Mouse (Mus musculus): ENCODE measurements around the gene Setd1a. TPM values are rescaled to one million over a fixed set of nuclear protein-coding genes. Genes with fewer than 3 reads are reported as not detected.
"Not testable (repeated sequence)": the region's sequence is repeated elsewhere in the genome, so short reads cannot be mapped to it uniquely, and the experiment has no call there.

The Setd1a gene
- polyA plus RNA-seq, 1 experiment from 2014 or later = 32.6 TPM

DNA sequence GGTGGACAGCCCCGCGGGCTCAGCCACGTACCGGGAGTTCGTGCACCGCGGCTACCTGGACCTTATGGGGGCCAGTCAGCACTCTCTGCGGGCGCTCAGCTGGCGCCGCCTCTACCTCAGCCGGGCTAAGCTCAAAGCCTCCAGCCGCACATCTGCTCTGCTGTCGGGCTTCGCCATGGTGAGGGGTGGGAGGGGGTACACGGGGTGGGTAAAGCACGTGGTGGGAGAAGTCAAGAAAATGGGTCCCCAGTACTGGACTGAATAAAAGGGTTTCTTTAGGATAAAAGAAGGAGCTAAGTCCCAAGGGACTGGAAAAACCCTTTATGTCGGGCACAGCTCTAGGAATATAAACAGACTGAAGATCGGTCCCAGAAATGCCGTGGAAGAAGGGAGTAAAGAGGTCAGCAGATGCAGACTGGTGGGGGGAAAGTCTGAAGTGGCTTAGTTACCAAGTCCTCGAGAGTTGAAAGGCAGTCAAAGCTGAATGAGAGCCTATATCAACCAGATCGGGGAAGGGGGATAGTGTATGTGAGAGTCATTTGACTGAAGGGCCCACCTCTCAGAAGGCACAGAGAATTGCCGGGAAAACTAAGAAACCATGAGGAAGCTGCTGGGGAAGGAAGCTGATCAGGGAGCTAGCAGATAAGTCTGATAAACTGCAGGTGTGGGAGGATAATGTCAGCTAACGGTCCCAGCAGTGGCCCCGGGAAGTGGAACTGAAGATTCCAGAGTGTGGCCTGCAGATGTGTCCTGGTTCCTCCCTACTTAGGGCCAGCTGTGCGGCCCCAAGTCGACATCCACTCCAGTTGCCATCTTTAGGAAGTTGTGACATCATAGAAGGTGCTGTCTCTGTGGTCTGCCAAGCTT is 6.2 kb upstream of the Setd1a start:
- H3K27me3 ChIP-seq (ENCODE audit: control insufficient read depth, insufficient read depth, low read length) = no peaks in the 10 kb centered on the region
- H3K27ac ChIP-seq (ENCODE audit: low read depth, low read length) = peak overlapping the region; percentile 94
- no peaks in the 10 kb centered on the region for H3K9me3 ChIP-seq (ENCODE audit: control insufficient read depth, low read length)
- H3K9ac ChIP-seq (ENCODE audit: low read depth, low read length) = peak overlapping the region; percentile 69
- WGBS = 1% methylated on average over 27 of the region's 27 CpGs
- peak overlapping the region; percentile 47 for H3K4me3 ChIP-seq (ENCODE audit: low read length)
- H3K4me2 ChIP-seq (replicated peaks; ENCODE audit: low read depth, low read length) = peak overlapping the region; percentile 89
- peaks cover 16% of the 10 kb centered on the region for H3K4me1 ChIP-seq (ENCODE audit: control insufficient read depth, insufficient read depth, low read length)
- peaks cover 29% of the 10 kb centered on the region for H3K36me3 ChIP-seq (ENCODE audit: control insufficient read depth, insufficient read depth, low read length)
- peak; percentile 32 for ATAC-seq (ENCODE audit: low FRiP score, low TSS enrichment)

DNA sequence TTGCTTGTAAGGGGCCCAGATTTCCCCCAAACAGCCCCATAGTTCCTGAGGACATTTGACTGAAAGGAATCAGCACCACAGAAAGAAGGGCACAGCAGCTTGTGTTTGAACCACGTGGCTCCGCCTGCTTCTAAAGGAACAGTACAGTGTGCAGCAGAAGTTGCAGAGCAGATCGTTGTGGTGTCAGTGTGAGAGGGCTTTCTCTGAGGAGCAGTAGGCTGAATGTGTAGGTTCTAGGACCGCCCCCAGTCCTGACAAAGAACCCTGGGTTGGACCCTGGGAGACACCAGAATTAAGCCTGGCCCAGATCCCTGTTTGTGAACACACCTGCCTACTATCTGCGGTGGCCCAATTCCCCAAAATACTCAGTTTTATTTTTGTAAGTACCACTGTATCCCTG is 5.2 kb upstream of the Setd1a start:
- 67% methylated on average over 5 of the region's 5 CpGs for WGBS
- Histone ChIP-seq H3K9me3 (ENCODE audit: control insufficient read depth, low read length) (no peaks in the 10 kb centered on the region), H3K9ac (ENCODE audit: low read depth, low read length) (peak overlapping the region; percentile 69; the same call in 1 of the 2 replicates), H3K27me3 (ENCODE audit: control insufficient read depth, insufficient read depth, low read length) (no peaks in the 10 kb centered on the region), H3K4me1 (ENCODE audit: control insufficient read depth, insufficient read depth, low read length) (peaks cover 16% of the 10 kb centered on the region), H3K4me2 (replicated peaks; ENCODE audit: low read depth, low read length) (peak overlapping the region; percentile 89), H3K36me3 (ENCODE audit: control insufficient read depth, insufficient read depth, low read length) (peaks cover 19% of the 10 kb centered on the region), H3K27ac (ENCODE audit: low read depth, low read length) (no peak overlapping the region), H3K4me3 (ENCODE audit: low read length) (peak overlapping the region; percentile 47; the same call in 1 of the 2 replicates)
- no peak for ATAC-seq (ENCODE audit: low FRiP score, low TSS enrichment)

- no peaks in the 10 kb centered on the region for H3K9me3 ChIP-seq (ENCODE audit: control insufficient read depth, low read length)
- peaks cover 16% of the 10 kb centered on the region for H3K4me1 ChIP-seq (ENCODE audit: control insufficient read depth, insufficient read depth, low read length)
- no peak overlapping the region for H3K4me3 ChIP-seq (ENCODE audit: low read length)
- no peak overlapping the region for H3K27ac ChIP-seq (ENCODE audit: low read depth, low read length)
- 83% methylated on average over 3 of the region's 3 CpGs for WGBS
- no peak for ATAC-seq (ENCODE audit: low FRiP score, low TSS enrichment)
- H3K9ac ChIP-seq (ENCODE audit: low read depth, low read length) = no peak overlapping the region
- peaks cover 12% of the 10 kb centered on the region for H3K36me3 ChIP-seq (ENCODE audit: control insufficient read depth, insufficient read depth, low read length)
- no peak overlapping the region for H3K4me2 ChIP-seq (replicated peaks; ENCODE audit: low read depth, low read length)
- no peaks in the 10 kb centered on the region for H3K27me3 ChIP-seq (ENCODE audit: control insufficient read depth, insufficient read depth, low read length)
These were observed 4.4 kb upstream of the Setd1a start for GRCm38 (mm10) chr7:127772080-127772479.

GRCm38 (mm10) chr7:127772557-127772956 is 3.9 kb upstream of the Setd1a start:
- no peak overlapping the region for H3K27ac ChIP-seq (ENCODE audit: low read depth, low read length)
- WGBS = 90% methylated on average over 1 of the region's 1 CpGs

GRCm38 (mm10) chr7:127773664-127774384 is 2.6 kb upstream of the Setd1a start:
- Histone ChIP-seq H3K36me3 (ENCODE audit: control insufficient read depth, insufficient read depth, low read length) (peaks cover 6% of the 10 kb centered on the region; the same call in 1 of the 2 replicates), H3K9me3 (ENCODE audit: control insufficient read depth, low read length) (no peaks in the 10 kb centered on the region), H3K4me1 (ENCODE audit: control insufficient read depth, insufficient read depth, low read length) (peaks cover 21% of the 10 kb centered on the region), H3K27ac (ENCODE audit: low read depth, low read length) (no peak overlapping the region), H3K27me3 (ENCODE audit: control insufficient read depth, insufficient read depth, low read length) (no peaks in the 10 kb centered on the region), H3K4me2 (replicated peaks; ENCODE audit: low read depth, low read length) (no peak overlapping the region; the same call in 1 of the 2 replicates), H3K9ac (ENCODE audit: low read depth, low read length) (no peak overlapping the region), H3K4me3 (ENCODE audit: low read length) (no peak overlapping the region)
- 38% methylated on average over 9 of the region's 9 CpGs for WGBS
- ATAC-seq (ENCODE audit: low FRiP score, low TSS enrichment) = no peak

More at GRCm38 (mm10) chr7:127772557-127772956, 3.9 kb upstream of the Setd1a start:
- Histone ChIP-seq H3K4me2 (replicated peaks; ENCODE audit: low read depth, low read length) (no peak overlapping the region), H3K36me3 (ENCODE audit: control insufficient read depth, insufficient read depth, low read length) (peaks cover 7% of the 10 kb centered on the region), H3K4me1 (ENCODE audit: control insufficient read depth, insufficient read depth, low read length) (peaks cover 16% of the 10 kb centered on the region), H3K27me3 (ENCODE audit: control insufficient read depth, insufficient read depth, low read length) (no peaks in the 10 kb centered on the region), H3K4me3 (ENCODE audit: low read length) (no peak overlapping the region), H3K9me3 (ENCODE audit: control insufficient read depth, low read length) (no peaks in the 10 kb centered on the region), H3K9ac (ENCODE audit: low read depth, low read length) (no peak overlapping the region)
- no peak for ATAC-seq (ENCODE audit: low FRiP score, low TSS enrichment)

- H3K36me3 ChIP-seq (ENCODE audit: control insufficient read depth, insufficient read depth, low read length) = peaks cover 26% of the 10 kb centered on the region
- WGBS = 81% methylated on average over 7 of the region's 7 CpGs
- H3K9me3 ChIP-seq (ENCODE audit: control insufficient read depth, low read length); ATAC-seq (ENCODE audit: low FRiP score, low TSS enrichment); H3K27me3 ChIP-seq (ENCODE audit: control insufficient read depth, insufficient read depth, low read length): not testable (repeated sequence)
- peak overlapping the region; percentile 96 for H3K4me3 ChIP-seq (ENCODE audit: low read length)
- peak overlapping the region; percentile 95; the same call in 1 of the 2 replicates for H3K27ac ChIP-seq (ENCODE audit: low read depth, low read length)
- peak overlapping the region; percentile 82 for H3K4me2 ChIP-seq (replicated peaks; ENCODE audit: low read depth, low read length)
- peak overlapping the region; percentile 96 for H3K9ac ChIP-seq (ENCODE audit: low read depth, low read length)
- peaks cover 17% of the 10 kb centered on the region for H3K4me1 ChIP-seq (ENCODE audit: control insufficient read depth, insufficient read depth, low read length)
These were observed 633 bp upstream of the Setd1a start for GRCm38 (mm10) chr7:127775837-127776236.

- peaks cover 37% of the 10 kb centered on the region for H3K36me3 ChIP-seq (ENCODE audit: control insufficient read depth, insufficient read depth, low read length)
- under 1% methylated on average over 48 of the region's 70 CpGs for WGBS
- peak overlapping the region; percentile 82 for H3K4me2 ChIP-seq (replicated peaks; ENCODE audit: low read depth, low read length)
- H3K9ac ChIP-seq (ENCODE audit: low read depth, low read length) = peak overlapping the region; percentile 96
- no peaks in the 10 kb centered on the region for H3K27me3 ChIP-seq (ENCODE audit: control insufficient read depth, insufficient read depth, low read length)
- peak; percentile 91 for ATAC-seq (ENCODE audit: low FRiP score, low TSS enrichment)
- no peaks in the 10 kb centered on the region for H3K9me3 ChIP-seq (ENCODE audit: control insufficient read depth, low read length)
- peak overlapping the region; percentile 96 for H3K4me3 ChIP-seq (ENCODE audit: low read length)
- peak overlapping the region; percentile 95 for H3K27ac ChIP-seq (ENCODE audit: low read depth, low read length)
- H3K4me1 ChIP-seq (ENCODE audit: control insufficient read depth, insufficient read depth, low read length) = peaks cover 12% of the 10 kb centered on the region
These were observed 506 bp downstream of the Setd1a start for GRCm38 (mm10) chr7:127776878-127777473.

DNA sequence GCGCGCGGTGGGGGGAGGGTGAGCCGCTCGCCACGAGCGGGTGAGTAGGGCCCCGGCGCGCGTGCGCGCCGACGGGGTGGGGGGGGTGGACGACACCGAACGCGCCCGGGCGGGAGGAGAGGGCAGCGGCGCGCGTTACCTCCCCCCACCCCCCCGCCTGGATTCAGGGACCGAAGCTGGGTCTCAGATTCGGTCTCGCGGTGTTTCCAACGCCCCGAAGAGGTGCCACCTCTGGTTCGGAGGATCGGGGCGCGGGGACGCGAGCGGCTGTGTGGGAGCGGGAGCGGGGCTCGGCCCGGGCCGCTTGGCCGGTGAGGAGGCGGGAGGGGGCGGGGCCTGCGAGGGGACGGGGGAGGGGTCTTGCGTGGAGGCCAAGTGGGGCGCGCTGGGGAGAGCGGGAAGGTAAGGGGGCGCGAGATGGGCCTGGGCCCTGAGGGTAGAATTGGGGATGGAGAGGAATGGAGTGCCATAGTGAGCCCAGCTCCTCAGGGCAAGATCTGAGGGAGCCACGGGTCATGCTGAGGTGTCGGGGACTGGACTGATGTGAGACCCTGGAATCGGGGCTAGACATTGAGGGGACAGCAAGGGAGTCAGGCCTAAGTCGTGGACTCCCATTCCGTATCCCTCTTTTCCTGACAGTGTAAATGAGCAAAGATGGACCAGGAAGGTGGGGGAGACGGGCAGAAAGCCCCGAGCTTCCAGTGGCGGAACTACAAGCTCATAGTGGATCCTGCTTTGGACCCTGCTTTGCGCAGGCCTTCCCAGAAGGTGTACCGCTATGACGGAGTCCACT is 1.2 kb downstream of the Setd1a start:
- peak overlapping the region; percentile 96 for H3K4me3 ChIP-seq (ENCODE audit: low read length)
- no peaks in the 10 kb centered on the region for H3K9me3 ChIP-seq (ENCODE audit: control insufficient read depth, low read length)
- H3K4me2 ChIP-seq (replicated peaks; ENCODE audit: low read depth, low read length) = peak overlapping the region; percentile 82
- H3K9ac ChIP-seq (ENCODE audit: low read depth, low read length) = peak overlapping the region; percentile 96
- WGBS = 2% methylated on average over 63 of the region's 66 CpGs
- peaks cover 44% of the 10 kb centered on the region for H3K36me3 ChIP-seq (ENCODE audit: control insufficient read depth, insufficient read depth, low read length)
- H3K27me3 ChIP-seq (ENCODE audit: control insufficient read depth, insufficient read depth, low read length) = no peaks in the 10 kb centered on the region
- peaks cover 12% of the 10 kb centered on the region for H3K4me1 ChIP-seq (ENCODE audit: control insufficient read depth, insufficient read depth, low read length)
- peak; percentile 59 for ATAC-seq (ENCODE audit: low FRiP score, low TSS enrichment)
- H3K27ac ChIP-seq (ENCODE audit: low read depth, low read length) = peak overlapping the region; percentile 95

Data from kidney, embryonic 14.5 days (tissue).